Mouse (Mus musculus): ENCODE measurements at regions not wholly inside any gene's neighbourhood (a gene's known extent, or its start where the extent isn't known, plus 50 kb on each side); places are given as distances from the start of the nearest gene placed in this dataset.

DNA sequence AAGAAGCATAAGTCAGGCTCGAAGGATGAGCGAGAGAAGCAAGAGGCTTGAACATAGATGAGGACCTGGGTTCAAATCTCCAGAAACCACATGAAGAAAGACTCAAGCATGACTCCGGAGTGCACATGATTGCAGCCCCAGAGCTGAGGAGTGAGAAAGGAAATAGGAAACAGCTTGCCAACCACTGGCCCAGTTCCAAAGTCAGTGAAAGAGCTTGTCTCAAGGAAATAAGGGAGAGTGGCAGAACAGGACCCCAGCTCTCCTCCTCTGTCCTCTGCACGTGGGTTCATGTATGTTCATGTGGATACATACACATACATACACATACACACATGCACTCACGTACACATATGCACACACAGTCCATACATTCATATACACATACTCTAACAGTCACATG lies 156.9 kb upstream of the Spred2 start:
- Histone ChIP-seq H3K27ac (replicated peaks; ENCODE audit: low read depth, low read length) (no peak overlapping the region), H3K9me3 (ENCODE audit: control insufficient read depth, low read length) (no peaks in the 10 kb centered on the region), H3K9ac (ENCODE audit: low read depth, low read length, severe bottlenecking) (no peak overlapping the region), H3K4me3 (replicated peaks; ENCODE audit: low read length) (no peak overlapping the region), H3K27me3 (ENCODE audit: control insufficient read depth, insufficient read depth, low read length) (0 out of 2 replicates have a peak, but pooled peaks cover under 1% of the 10 kb centered on the region), H3K4me2 (replicated peaks; ENCODE audit: low read depth, low read length, severe bottlenecking) (no peak overlapping the region), H3K4me1 (ENCODE audit: control insufficient read depth, insufficient read depth, low read length) (no peaks in the 10 kb centered on the region), H3K36me3 (ENCODE audit: control insufficient read depth, insufficient read depth, low read length) (no peaks in the 10 kb centered on the region)
- TF ChIP-seq POLR2A (IDR thresholded peaks at IDR 0.05; ENCODE audit: borderline replicate concordance, extremely low read depth, insufficient read depth, insufficient read length) = no peak
- ATAC-seq (ENCODE audit: low FRiP score, low read depth) = no peak
- DNase-seq (ENCODE audit: low spot score) = no peak
- WGBS = 76% methylated on average over 5 of the region's 5 CpGs

DNA sequence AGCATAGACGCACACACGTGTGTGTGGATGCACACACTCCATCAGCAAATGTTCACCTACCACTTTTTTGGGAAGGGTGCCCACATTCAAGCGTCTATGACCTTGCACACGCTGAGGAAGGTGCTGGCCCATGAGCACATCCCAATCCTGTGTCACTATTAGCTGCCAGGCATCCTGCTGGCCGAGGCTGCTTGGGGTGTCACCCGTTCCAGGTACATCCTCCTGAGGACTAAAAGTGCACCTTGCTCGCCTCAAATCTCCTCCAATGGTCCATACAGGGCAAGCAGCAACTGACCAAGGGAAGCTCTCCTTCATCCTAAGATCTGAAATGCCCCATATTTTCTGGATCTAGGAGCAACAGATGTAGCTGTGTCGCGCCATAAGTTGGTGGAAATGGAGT lies 156.3 kb upstream of the Spred2 start:
- Histone ChIP-seq H3K4me3 (replicated peaks; ENCODE audit: low read length) (no peak overlapping the region), H3K27ac (replicated peaks; ENCODE audit: low read depth, low read length) (no peak overlapping the region), H3K9ac (ENCODE audit: low read depth, low read length, severe bottlenecking) (no peak overlapping the region), H3K4me1 (ENCODE audit: control insufficient read depth, insufficient read depth, low read length) (no peaks in the 10 kb centered on the region), H3K4me2 (replicated peaks; ENCODE audit: low read depth, low read length, severe bottlenecking) (no peak overlapping the region), H3K36me3 (ENCODE audit: control insufficient read depth, insufficient read depth, low read length) (no peaks in the 10 kb centered on the region), H3K27me3 (ENCODE audit: control insufficient read depth, insufficient read depth, low read length) (no peaks in the 10 kb centered on the region), H3K9me3 (ENCODE audit: control insufficient read depth, low read length) (no peaks in the 10 kb centered on the region)
- ATAC-seq (ENCODE audit: low FRiP score, low read depth) (no peak), DNase-seq (ENCODE audit: low spot score) (no peak)
- TF ChIP-seq POLR2A (IDR thresholded peaks at IDR 0.05; ENCODE audit: borderline replicate concordance, extremely low read depth, insufficient read depth, insufficient read length) = no peak
- WGBS = 87% methylated on average over 9 of the region's 9 CpGs

DNA sequence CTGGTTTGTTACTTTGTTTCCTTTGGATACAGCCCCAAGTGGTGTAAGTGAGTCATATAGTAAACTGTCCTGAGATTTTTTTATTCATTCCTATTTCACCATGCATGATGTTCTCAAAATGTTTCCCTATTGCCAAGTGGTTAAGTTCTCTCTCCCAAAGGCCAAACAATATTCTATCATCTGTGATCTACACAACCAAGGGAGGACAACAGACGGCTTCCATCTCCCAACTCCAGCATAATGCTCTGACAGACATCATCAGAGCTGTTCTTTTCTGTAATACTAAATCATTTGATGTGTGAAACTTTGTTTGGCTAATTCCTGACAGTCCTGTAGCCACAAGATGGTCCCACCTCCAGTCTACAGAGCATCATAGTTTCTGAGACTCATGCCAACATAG lies 155.2 kb upstream of the Spred2 start:
- Histone ChIP-seq H3K4me1 (ENCODE audit: control insufficient read depth, insufficient read depth, low read length) (peaks cover 5% of the 10 kb centered on the region), H3K4me3 (replicated peaks; ENCODE audit: low read length) (no peak overlapping the region), H3K4me2 (replicated peaks; ENCODE audit: low read depth, low read length, severe bottlenecking) (no peak overlapping the region), H3K27me3 (ENCODE audit: control insufficient read depth, insufficient read depth, low read length) (no peaks in the 10 kb centered on the region), H3K9ac (ENCODE audit: low read depth, low read length, severe bottlenecking) (no peak overlapping the region), H3K27ac (replicated peaks; ENCODE audit: low read depth, low read length) (no peak overlapping the region), H3K36me3 (ENCODE audit: control insufficient read depth, insufficient read depth, low read length) (no peaks in the 10 kb centered on the region), H3K9me3 (ENCODE audit: control insufficient read depth, low read length) (no peaks in the 10 kb centered on the region)
- ATAC-seq (ENCODE audit: low FRiP score, low read depth) = no peak
- DNase-seq (ENCODE audit: low spot score) = no peak
- 89% methylated on average over 1 of the region's 1 CpGs for WGBS
- no peak for TF ChIP-seq POLR2A (IDR thresholded peaks at IDR 0.05; ENCODE audit: borderline replicate concordance, extremely low read depth, insufficient read depth, insufficient read length)

DNA sequence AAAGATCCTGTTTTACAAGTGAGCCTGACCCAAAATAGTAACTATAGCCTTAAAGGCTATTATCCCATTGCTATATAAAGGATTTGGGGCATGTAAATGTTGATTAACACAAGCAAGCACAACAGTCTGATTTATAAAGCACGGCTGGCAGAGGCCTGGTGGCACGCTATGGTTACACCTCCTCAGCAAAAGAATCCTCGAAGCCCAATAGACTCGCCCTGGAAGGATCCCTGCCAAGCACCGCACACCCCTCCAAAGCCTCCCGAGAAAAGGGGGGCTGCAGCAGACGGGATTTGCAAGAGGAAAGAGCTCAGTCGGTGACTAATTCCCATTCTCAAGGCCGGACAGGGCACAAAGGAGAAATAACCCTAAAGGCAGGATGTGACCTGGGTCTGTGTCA lies 150.2 kb upstream of the Spred2 start:
- Histone ChIP-seq H3K4me3 (replicated peaks; ENCODE audit: low read length) (no peak overlapping the region), H3K27ac (replicated peaks; ENCODE audit: low read depth, low read length) (no peak overlapping the region), H3K27me3 (ENCODE audit: control insufficient read depth, insufficient read depth, low read length) (no peaks in the 10 kb centered on the region), H3K4me2 (replicated peaks; ENCODE audit: low read depth, low read length, severe bottlenecking) (0 out of 2 replicates have a peak overlapping the region, but pooled peaks have one; percentile 25), H3K4me1 (ENCODE audit: control insufficient read depth, insufficient read depth, low read length) (peaks cover 19% of the 10 kb centered on the region), H3K9me3 (ENCODE audit: control insufficient read depth, low read length) (no peaks in the 10 kb centered on the region), H3K36me3 (ENCODE audit: control insufficient read depth, insufficient read depth, low read length) (no peaks in the 10 kb centered on the region), H3K9ac (ENCODE audit: low read depth, low read length, severe bottlenecking) (no peak overlapping the region)
- no peak for TF ChIP-seq POLR2A (IDR thresholded peaks at IDR 0.05; ENCODE audit: borderline replicate concordance, extremely low read depth, insufficient read depth, insufficient read length)
- WGBS = 19% methylated on average over 9 of the region's 9 CpGs
- DNase-seq (ENCODE audit: low spot score) = peak; percentile 63
- peak; percentile 48 for ATAC-seq (ENCODE audit: low FRiP score, low read depth)

DNA sequence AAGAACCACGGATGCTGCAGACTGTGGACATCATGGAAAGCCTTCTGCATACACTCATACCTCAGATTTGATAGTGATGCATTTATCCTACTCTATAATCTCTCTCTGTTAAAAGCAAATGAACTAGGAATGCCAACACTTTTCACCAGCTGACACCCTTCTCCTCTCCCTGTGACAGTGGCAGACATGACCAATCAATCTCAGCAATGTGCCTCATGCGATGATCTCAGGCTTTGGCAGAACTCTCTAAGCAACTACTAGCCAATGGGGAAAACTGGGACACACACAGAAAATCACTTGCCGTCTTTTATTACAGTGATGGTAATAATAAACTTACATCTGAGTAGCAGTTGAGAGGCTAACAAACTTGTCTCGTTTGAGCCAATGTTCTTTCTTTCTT lies 148.4 kb upstream of the Spred2 start:
- DNase-seq (ENCODE audit: low spot score) = no peak
- H3K4me3 ChIP-seq (replicated peaks; ENCODE audit: low read length) = no peak overlapping the region
- 61% methylated on average over 4 of the region's 4 CpGs for WGBS
- ATAC-seq (ENCODE audit: low FRiP score, low read depth) = no peak
- H3K4me2 ChIP-seq (replicated peaks; ENCODE audit: low read depth, low read length, severe bottlenecking) = no peak overlapping the region
- no peak overlapping the region for H3K27ac ChIP-seq (replicated peaks; ENCODE audit: low read depth, low read length)
- no peak overlapping the region for H3K9ac ChIP-seq (ENCODE audit: low read depth, low read length, severe bottlenecking)
- H3K4me1 ChIP-seq (ENCODE audit: control insufficient read depth, insufficient read depth, low read length) = peaks cover 19% of the 10 kb centered on the region
- H3K36me3 ChIP-seq (ENCODE audit: control insufficient read depth, insufficient read depth, low read length) = no peaks in the 10 kb centered on the region
- H3K9me3 ChIP-seq (ENCODE audit: control insufficient read depth, low read length) = no peaks in the 10 kb centered on the region
- TF ChIP-seq POLR2A (IDR thresholded peaks at IDR 0.05; ENCODE audit: borderline replicate concordance, extremely low read depth, insufficient read depth, insufficient read length) = no peak
- no peaks in the 10 kb centered on the region for H3K27me3 ChIP-seq (ENCODE audit: control insufficient read depth, insufficient read depth, low read length)
